Mouse (Mus musculus) 416B (cell line): ENCODE data around the gene Hspe1.

Experiments used
- DNase-seq: peaks from one replicate; pipeline ENCODE4 v3.0.0; 2011; ENCODE audit warnings: low read depth

Gene Hspe1

GRCm38 (mm10) chr1:55134301-55134700 lies 46.4 kb downstream of the Hspe1 start:
- no peak for DNase-seq

- no peak for DNase-seq
Measured at GRCm38 (mm10) chr1:55135846-55136245, 47.9 kb downstream of the Hspe1 start.
